Mouse (Mus musculus) cerebellum, adult 2 months (tissue): ENCODE data around the gene Adss. TPM values are rescaled to one million over a fixed set of nuclear protein-coding genes. Genes with fewer than 3 reads are reported as not detected.
A peak's percentile ranks its signal among the peaks of the same experiment; 100 is the strongest.
"Not testable (repeated sequence)": the region's sequence is repeated elsewhere in the genome, so short reads cannot be mapped to it uniquely, and the experiment has no call there.

ENCODE experiments used
- DNase-seq, 2 experiments: peaks; one replicate each; pipeline ENCODE4 v3.0.0; 2021
- H3K27ac ChIP-seq: fragments of 200-500 bp; 2 replicates; pipeline ENCODE4 v1.5.1; 2012; ENCODE audit warnings: low read length, control low read depth, inconsistent platforms; ENCODE audit not compliant: insufficient read depth
- H3K27me3 ChIP-seq: fragments of 200-500 bp; 2 replicates; pipeline ENCODE4 v1.6.1; 2012; ENCODE audit warnings: inconsistent platforms, mild to moderate bottlenecking, low read length, moderate library complexity; ENCODE audit not compliant: control insufficient read depth, insufficient read depth
- H3K4me1 ChIP-seq: fragments of 200-500 bp; 2 replicates; pipeline ENCODE4 v1.6.1; 2011; ENCODE audit warnings: low read length; ENCODE audit not compliant: control insufficient read depth, insufficient read depth
- H3K4me3 ChIP-seq: fragments of 200-500 bp; replicated peaks from 2 replicates; pipeline ENCODE3; 2011; ENCODE audit warnings: mild to moderate bottlenecking, low read depth, low read length, control low read depth; ENCODE audit not compliant: insufficient read depth
- CTCF ChIP-seq: fragments of 200-500 bp; IDR thresholded peaks from 2 replicates; pipeline ENCODE4 v1.5.1; 2011; ENCODE audit warnings: low read depth, mild to moderate bottlenecking, control low read depth, low read length, moderate library complexity, borderline replicate concordance; ENCODE audit not compliant: insufficient read depth
- POLR2A ChIP-seq: fragments of 200-500 bp; IDR thresholded peaks from 2 replicates; pipeline ENCODE4 v1.6.1; 2011; ENCODE audit warnings: low read length, control low read depth, borderline replicate concordance; ENCODE audit not compliant: insufficient read depth
- WGBS: fragments of 180-500 bp; shearing (Covaris S2); methylation state at CpG from one replicate; pipeline ENCODE4 v1.1.7; 2018; 5-methylcytosine and 5-hydroxymethylcytosine counted together
- polyA plus RNA-seq: library from polyadenylated mRNA; depleted of rRNA; stranded (reverse); fragments of >200 nt; gene quantifications from 2 replicates; pipeline ENCODE4 v1.2.3, GENCODE M21; 2012; rRNA removed

Adss gene
- polyA plus RNA-seq, result 45.6 and 48.1 TPM in 2 replicates

DNA sequence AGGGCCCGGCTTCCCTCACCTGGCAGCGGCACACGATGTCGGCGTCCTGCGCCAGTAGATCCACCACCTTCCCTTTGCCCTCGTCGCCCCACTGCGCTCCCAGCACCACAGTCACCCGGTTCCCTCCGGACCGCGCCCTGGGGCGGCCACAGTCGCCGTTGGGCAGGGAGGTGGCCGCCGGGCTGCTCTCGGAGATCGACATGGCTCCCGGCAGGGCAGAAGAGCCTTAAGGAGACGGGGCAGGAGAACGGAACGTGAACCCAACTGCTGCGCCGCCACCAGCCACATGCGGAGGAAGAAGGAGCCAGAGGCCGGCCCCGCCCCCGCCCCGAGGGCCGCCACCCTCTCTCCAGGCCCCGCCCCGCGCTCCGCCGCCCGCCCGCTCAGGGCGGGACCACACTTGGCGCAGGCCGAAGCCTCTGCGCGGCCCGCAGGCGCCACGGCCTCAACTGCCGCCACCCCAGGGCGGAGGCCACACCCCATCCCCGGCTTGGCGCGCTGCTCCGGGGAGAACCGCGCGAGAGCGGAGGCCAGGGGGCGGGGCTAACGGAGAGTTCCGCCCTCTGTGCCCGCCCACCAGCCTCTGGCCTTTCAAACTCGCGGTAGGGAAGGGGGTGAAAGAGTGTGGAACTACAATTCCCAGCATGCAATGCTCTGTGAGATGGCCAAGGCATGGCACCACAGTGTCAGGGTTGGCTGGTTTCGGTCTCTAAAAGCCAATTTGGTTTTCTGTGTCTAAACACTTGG, at the start of gene Adss:
TSS of gene Adss (minus strand) at position 319 of the 747 bp plus-strand sequence.
- H3K4me1 ChIP-seq, result no peaks in the 10 kb centered on the region; the same call in 1 of the 2 replicates
- peak within 1 kb of the TSS; percentile 14; the same call in 1 of the 2 replicates for H3K27ac ChIP-seq
- peak within 1 kb of the TSS; percentile 81 for H3K4me3 ChIP-seq
- DNase-seq, result peak; percentile 99
- no peak for TF ChIP-seq CTCF
- peak; percentile 29; the same call in 1 of the 2 replicates for TF ChIP-seq POLR2A
- H3K27me3 ChIP-seq, result no peaks in the 10 kb centered on the region
- under 1% methylated on average over 62 of the region's 64 CpGs for WGBS

DNA sequence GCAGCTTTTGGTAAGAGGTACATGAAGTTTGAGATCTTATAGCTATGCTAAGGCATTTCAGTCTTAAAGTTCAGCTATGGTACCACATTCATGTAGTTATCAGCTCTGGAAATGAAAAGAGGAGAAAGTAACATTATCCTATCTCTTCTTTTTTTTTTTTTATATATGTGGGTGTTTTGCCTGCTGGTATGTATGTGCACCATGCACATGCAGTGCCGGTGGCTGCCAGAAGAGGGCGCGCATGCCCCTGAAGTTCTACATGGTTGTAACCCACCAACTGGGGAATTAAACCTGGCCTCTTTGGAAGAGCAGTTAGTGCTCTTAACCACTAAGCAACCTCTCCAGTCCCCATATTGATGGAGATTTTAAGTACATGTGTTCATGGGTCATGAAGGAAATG, 49.5 kb upstream of the Adss start:
- not testable (repeated sequence) for H3K4me3 ChIP-seq, H3K27ac ChIP-seq, H3K4me1 ChIP-seq, H3K27me3 ChIP-seq, DNase-seq
- WGBS, result 58% methylated on average over 3 of the region's 3 CpGs

- H3K27me3 ChIP-seq, DNase-seq, H3K4me3 ChIP-seq, H3K4me1 ChIP-seq, H3K27ac ChIP-seq: not testable (repeated sequence)
- 71% methylated on average over 4 of the region's 4 CpGs for WGBS
These were observed 31.5 kb upstream of the Adss start for GRCm38 (mm10) chr1:177827776-177828175.

DNA sequence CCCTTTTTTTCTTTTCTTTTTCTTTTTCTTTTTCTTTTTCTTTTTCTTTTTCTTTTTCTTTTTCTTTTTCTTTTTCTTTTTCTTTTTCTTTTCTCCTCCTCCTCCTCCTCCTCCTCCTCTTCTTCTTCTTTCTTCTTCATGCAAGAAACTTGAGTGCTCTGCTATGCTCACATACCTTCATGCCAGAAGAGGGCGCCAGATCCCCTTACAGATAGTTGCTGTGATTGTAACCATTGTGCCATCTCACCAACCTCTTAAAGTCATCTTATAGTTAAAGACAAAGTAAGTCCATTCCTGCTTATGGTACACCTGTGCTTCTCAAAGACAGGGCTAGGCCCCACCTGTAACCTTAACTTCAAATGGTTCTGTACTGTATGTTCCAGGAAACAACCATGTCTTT, 10.5 kb upstream of the Adss start:
- not testable (repeated sequence) for H3K27me3 ChIP-seq, H3K4me1 ChIP-seq, H3K4me3 ChIP-seq, H3K27ac ChIP-seq, DNase-seq
- 55% methylated on average over 1 of the region's 1 CpGs for WGBS

DNA sequence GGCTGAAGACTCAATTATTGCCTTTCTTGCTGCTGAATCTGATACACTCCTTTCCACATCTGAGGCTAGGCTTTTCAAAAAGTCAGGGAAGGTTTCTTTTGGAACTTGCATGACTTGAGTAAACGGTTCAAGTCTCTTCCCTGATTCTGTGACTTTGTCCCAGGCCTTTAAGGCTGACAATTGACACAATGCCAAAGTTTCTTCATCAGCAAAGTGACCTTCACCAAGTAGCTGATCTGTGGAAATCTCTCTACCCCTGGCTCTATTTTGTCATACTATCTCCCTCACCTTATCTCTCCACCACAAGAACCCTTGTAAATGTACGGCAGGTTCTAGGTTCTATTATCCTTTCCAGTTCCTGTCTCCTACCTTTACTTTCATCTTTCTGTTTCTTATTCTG, 7.2 kb upstream of the Adss start:
- no peaks in the 10 kb centered on the region for H3K27me3 ChIP-seq
- H3K27ac ChIP-seq, result no peak overlapping the region
- DNase-seq, result no peak
- no peaks in the 10 kb centered on the region for H3K4me1 ChIP-seq
- TF ChIP-seq POLR2A (no peak), CTCF (no peak)
- no peak overlapping the region for H3K4me3 ChIP-seq
- 82% methylated on average over 2 of the region's 2 CpGs for WGBS

DNA sequence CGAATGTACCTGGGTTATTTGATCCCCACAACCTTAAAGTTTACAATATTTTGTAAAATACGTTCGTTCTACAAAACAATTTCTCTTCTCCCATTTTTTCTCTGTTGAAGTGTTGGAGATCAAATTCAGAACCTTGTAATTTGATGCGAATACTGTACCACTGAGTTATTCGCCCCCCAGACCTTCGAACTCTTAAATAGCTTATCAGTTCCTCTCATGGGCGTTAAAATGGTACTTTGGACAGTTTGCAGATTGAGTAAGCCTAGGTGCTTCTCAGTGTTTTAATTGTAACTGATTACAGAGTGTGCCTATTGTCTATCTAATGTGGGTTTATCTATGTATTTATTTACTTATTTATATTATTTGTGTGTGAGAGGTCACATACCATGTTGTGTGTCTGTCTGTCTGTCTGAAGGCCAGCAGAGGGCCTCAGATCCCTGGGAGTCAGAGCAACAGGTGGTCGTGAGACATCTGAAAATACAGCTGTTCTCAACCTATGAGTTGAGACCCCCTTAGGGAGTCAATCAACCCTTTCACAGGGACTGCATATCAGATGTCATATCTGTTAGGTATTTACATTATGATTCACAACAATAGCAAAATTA, 942 bp upstream of the Adss start:
- WGBS, result 75% methylated on average over 8 of the region's 8 CpGs
- TF ChIP-seq POLR2A, result no peak
- no peak for TF ChIP-seq CTCF
- Histone ChIP-seq H3K27me3 (no peaks in the 10 kb centered on the region), H3K27ac (no peak overlapping the region), H3K4me3 (no peak overlapping the region), H3K4me1 (no peaks in the 10 kb centered on the region; the same call in 1 of the 2 replicates)
- peak in 1 of 2 experiments; percentile 21 for DNase-seq

DNA sequence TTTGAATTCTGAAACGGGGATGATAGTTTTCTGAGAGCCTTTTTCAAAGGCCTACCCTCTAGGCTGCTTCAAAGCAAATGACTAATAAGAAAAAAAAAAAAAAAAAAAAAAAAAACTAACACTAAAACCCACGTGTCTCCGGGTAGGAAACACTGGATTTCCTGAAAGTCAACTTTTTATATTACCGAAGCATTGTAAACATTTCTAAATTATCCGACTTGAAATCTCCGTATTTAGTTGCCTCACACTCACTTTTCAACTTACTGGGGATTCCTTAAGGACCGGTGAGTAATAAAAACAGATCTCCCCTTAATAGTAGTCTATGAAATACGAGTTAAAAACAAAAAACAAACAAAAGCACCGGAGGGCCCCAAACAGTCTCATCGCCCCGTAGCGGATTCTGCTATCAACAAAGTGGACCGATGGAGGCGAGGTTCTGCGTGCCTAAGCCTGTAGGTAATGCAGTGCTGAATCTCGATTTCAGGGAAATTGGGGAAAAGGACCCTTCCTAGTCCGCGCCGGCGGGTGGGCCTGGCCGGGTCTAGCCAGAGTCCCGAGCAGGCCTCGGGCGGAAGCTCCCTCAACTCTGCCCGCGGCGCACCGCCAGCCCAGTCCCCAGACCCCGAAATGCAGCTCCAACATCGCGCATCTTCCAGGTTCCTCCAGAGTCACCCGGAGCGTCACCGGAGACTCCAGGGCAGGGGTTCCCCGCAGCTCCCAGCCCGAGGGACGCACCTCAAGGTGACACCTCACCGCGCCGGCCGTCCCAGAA, 704 bp downstream of the Adss start:
- no peaks in the 10 kb centered on the region for H3K27me3 ChIP-seq
- H3K4me3 ChIP-seq, result peak overlapping the region; percentile 81
- no peak for DNase-seq
- peak overlapping the region; percentile 14; the same call in 1 of the 2 replicates for H3K27ac ChIP-seq
- 1% methylated on average over 41 of the region's 41 CpGs for WGBS
- no peaks in the 10 kb centered on the region; the same call in 1 of the 2 replicates for H3K4me1 ChIP-seq
- no peak for TF ChIP-seq CTCF
- TF ChIP-seq POLR2A, result no peak

GRCm38 (mm10) chr1:177794866-177795265, 1.4 kb downstream of the Adss start:
- peak; percentile 9 to 13 for DNase-seq
- Histone ChIP-seq H3K4me3 (no peak overlapping the region), H3K4me1 (no peaks in the 10 kb centered on the region; the same call in 1 of the 2 replicates), H3K27me3 (no peaks in the 10 kb centered on the region), H3K27ac (no peak overlapping the region)
- 20% methylated on average over 8 of the region's 8 CpGs for WGBS
- TF ChIP-seq POLR2A (no peak), CTCF (no peak)
